Mouse (Mus musculus): ENCODE results near the gene Brip1.

GRCm38 (mm10) chr11:86084522-86084921 is 116.5 kb downstream of the Brip1 start:
- TF ChIP-seq CTCF (IDR thresholded peaks at IDR 0.05) (no peak), EP300 (IDR thresholded peaks at IDR 0.05) (no peak)

Measured in lung, postnatal 0 days (tissue).